Mouse (Mus musculus): ENCODE measurements around the gene Ttll8.

Gene Ttll8

DNA sequence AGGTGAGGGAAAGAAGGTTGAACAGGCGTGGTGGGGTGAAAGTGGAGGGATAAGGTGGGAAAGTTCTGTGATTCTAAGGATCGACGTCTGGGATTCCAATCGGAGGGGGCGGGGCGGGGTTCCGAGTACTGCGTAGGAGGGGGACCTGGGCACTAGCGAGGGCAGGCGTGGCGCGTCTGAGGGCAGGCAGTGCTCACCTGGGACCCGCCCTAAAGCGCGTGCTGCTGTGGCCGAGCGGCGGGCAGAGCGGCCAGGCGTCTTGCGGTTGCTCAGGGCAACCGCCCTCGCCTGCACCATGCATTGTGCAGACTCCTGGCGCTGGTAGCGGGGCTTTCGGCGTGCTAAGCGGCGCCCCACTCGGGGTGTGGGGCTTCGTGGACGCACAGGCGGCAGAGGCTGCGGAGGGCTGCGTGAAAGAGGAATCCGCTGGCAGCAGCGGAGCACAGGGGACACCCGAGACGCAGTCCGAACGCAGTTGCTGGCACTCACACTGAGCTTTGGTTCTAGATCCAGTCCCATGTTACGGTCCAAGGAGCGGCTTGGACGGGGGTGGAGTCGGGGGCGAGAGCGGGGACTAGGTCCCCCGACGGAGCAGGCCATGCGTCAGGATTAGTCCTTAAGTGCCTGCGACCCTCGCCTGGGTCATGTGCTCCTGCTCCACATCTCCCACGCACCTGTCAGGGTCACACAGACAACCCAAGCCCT is at the start of gene Ttll8:
Ttll8 (minus strand) TSS at position 51 of the 705 bp plus-strand sequence.
- no peak for DNase-seq (ENCODE audit: low read depth in 1 of 2, low spot score in 2 of 2)

DNA sequence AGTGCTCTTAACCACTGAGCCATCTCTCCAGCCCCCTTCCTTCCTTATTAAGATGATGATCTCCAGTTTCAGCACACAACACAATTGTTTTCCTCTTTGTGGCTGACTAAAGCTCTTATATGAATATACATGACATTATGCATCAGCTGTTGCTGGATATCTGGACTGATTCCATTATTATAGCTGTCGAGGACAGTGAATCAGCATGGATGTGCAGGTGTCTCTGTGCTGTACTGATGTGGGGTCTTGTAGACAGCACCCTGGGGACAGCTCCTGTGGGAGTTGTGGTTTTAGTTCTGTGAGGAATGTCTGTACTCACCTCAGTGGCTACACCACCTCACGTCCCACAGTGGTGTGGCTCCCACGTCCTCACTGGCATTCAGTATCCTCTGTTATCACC is 47.0 kb upstream of the Ttll8 start:
- no peak for DNase-seq (ENCODE audit: low read depth in 1 of 2, low spot score in 2 of 2)

DNA sequence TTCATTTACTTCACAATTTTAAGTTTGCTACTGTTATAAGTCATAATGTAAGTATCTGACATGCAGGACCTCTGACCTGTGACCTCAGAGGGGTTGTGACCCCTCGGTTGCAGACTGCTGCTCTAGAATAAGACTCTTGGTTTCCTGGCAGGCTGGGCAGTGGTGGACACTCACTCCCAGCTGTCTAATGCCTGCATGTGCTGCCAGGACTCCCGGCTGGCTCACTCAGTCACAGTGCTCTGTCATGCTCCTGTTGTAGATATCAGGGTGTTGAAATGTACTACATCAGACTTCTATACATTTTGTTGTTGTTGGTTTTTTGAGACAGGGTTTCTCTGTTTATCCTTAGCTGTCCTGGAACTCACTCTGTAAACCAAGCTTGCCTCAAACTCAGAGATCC is 46.1 kb upstream of the Ttll8 start:
- no peak for DNase-seq (ENCODE audit: low read depth in 1 of 2, low spot score in 2 of 2)

DNA sequence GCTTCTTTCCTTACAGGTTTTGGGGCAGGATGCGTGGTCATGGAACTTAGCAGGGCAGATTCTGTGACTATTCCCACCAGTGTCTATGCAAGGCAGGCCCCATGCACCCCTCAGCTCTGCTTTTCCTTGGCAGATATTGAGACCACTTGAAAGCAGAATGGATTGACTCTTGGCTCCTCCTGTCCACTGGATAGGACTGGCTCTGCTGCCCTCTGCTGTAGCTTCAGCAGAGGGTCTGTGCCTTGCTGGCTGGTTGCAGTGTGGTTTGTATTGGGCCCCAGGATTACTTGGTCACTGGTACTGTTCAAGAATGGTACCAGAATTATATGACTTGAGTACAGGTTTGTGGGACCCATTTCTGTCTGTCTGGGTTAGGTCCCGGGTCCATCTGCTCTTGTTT is 44.9 kb upstream of the Ttll8 start:
- no peak for DNase-seq (ENCODE audit: low read depth in 1 of 2, low spot score in 2 of 2)

GRCm38 (mm10) chr15:88998636-88999035 is 44.4 kb upstream of the Ttll8 start:
- DNase-seq (ENCODE audit: low read depth in 1 of 2, low spot score in 2 of 2): no peak

DNA sequence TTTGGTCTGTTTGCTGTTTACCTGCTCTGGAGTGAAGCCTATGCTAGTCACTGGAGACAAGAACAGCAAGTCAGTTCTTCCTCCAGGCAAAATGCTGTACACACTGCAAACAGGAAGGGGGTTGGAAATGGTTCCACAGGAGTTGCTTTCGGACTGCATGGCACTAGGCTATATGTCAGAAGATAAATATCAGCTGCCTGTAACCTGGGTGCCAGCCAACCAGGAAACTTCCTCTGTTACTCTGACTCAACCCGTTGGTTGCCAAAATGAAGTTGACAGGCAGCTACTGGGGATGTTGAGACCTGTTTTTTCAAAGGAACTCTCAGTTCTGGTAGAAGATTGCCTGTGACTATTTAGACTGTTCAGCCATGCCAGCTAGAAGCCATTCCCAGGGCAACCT is 35.0 kb upstream of the Ttll8 start:
- no peak for DNase-seq (ENCODE audit: low read depth in 1 of 2, low spot score in 2 of 2)

GRCm38 (mm10) chr15:88982534-88983079 is 28.4 kb upstream of the Ttll8 start, which contains the start of gene Mov10l1:
Gene Mov10l1, plus strand, starts transcription at chr15:88982909.
- no peak for DNase-seq (ENCODE audit: low read depth in 1 of 2, low spot score in 2 of 2)

DNA sequence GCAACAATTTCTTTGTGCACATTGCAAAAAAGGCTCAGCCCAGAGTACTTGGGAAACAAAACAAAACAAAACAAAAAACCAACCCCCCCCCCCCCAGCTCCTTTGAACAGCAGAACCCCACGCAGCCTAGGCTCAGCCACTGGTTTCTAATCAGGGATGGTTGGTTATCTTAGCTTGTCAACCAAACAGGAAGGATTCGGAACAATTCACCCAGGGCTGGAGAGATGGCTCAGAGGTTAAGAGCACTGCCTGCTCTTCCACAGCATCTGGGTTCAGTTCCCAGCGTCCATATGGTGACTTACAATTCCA is 24.9 kb upstream of the Ttll8 start:
- DNase-seq (ENCODE audit: low read depth in 1 of 2, low spot score in 2 of 2): no peak

GRCm38 (mm10) chr15:88978281-88979137 is 24.3 kb upstream of the Ttll8 start, which contains the start of gene Mlc1:
Gene Mlc1, minus strand, starts transcription at chr15:88979007.
- DNase-seq (ENCODE audit: low read depth in 1 of 2, low spot score in 2 of 2): no peak

- DNase-seq (ENCODE audit: low read depth in 1 of 2, low spot score in 2 of 2): no peak
Measured at GRCm38 (mm10) chr15:88972300-88972699, 18.1 kb upstream of the Ttll8 start.

DNA sequence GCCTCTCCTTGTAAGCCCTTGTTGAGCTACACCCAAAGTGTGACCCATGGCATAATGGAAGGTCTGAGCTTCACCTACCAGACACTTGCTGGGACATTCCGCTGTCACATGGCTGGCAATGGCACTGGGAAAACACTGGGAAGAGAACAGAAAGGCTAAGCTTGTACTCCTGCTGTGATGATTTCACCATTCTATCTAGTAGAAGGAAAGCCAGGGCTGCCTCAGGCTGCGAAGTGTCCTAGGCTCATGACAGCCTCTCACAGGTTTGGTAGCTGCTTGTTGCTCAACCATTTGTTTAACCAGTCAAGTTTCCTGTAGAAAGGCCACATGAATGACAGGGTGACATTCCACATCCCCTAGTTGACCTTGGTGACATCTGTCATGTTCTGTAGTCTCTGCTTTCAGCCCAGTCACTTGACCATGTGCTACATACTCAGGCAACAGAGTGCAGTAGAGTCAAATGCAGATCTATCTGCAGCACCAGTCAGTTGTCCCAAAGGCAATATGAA is 9.9 kb upstream of the Ttll8 start:
- no peak for DNase-seq (ENCODE audit: low read depth in 1 of 2, low spot score in 2 of 2)

- no peak for DNase-seq (ENCODE audit: low read depth in 1 of 2, low spot score in 2 of 2)
Measured at GRCm38 (mm10) chr15:88957522-88957921, 3.3 kb upstream of the Ttll8 start.

DNA sequence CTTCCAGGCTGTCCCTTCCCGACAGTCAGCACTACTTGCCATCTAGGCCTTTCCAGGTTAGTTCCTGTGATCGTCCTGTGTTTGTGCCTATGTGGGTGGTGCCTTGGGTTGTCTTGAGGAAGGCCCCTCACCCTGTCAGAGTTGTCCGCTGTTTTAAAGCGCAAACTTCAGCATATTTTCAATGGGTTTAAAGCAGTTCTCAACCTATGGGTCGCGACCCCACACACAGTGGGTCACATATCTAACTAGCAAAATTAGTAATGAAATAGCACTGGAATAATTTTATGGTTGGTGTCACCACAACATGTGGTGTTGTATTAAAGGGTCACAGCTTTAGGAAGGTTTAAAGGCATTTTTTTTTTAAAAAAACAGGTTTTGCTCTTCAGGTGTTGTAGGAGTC is 1.1 kb upstream of the Ttll8 start:
- no peak for DNase-seq (ENCODE audit: low read depth in 1 of 2, low spot score in 2 of 2)

DNA sequence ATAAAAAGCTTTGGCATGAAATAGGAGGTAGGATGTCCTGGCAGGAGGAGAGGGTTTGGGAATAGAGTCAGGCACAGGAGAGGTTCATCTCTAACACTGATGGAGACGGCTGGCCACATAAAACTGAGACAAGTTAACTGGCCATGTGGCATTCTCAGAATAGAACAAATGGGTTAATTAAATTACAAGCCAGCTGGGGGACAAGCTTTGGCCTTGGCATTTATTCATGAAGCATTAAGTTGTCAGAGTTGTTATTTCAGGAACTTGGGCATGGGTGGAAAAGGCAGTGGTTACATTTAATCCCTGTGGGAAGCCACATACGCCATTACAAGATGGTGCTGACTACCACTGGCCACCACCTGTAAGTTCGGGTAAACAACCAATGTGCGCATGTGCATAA is 3.0 kb downstream of the Ttll8 start:
- no peak for DNase-seq (ENCODE audit: low read depth in 1 of 2, low spot score in 2 of 2)

GRCm38 (mm10) chr15:88946851-88947250 is 7.4 kb downstream of the Ttll8 start:
- no peak for DNase-seq (ENCODE audit: low read depth in 1 of 2, low spot score in 2 of 2)

- DNase-seq (ENCODE audit: low read depth in 1 of 2, low spot score in 2 of 2): no peak
Measured at GRCm38 (mm10) chr15:88943896-88944551, 10.2 kb downstream of the Ttll8 start.

DNA sequence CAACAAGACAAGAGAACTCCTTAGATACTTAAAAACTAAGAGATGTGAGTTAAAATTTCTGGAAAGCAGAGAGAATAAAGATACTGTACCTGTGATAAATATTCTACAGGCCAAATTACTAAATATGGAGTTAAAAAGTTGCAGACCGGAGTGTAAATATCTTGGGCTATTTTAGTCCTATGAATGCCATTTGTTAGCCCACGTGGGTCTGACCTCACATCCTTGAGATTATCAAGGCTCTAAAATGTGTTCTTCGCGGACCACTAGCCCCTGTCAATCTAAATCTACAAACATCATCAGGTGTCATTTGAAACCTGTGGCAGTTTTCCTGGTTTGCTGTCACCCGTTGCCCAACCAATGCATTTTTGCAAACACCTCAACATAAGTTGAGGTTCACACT is 11.4 kb downstream of the Ttll8 start:
- DNase-seq (ENCODE audit: low read depth in 1 of 2, low spot score in 2 of 2): no peak

GRCm38 (mm10) chr15:88937291-88937650 is 16.9 kb downstream of the Ttll8 start:
- DNase-seq (ENCODE audit: low read depth in 1 of 2, low spot score in 2 of 2): no peak

DNA sequence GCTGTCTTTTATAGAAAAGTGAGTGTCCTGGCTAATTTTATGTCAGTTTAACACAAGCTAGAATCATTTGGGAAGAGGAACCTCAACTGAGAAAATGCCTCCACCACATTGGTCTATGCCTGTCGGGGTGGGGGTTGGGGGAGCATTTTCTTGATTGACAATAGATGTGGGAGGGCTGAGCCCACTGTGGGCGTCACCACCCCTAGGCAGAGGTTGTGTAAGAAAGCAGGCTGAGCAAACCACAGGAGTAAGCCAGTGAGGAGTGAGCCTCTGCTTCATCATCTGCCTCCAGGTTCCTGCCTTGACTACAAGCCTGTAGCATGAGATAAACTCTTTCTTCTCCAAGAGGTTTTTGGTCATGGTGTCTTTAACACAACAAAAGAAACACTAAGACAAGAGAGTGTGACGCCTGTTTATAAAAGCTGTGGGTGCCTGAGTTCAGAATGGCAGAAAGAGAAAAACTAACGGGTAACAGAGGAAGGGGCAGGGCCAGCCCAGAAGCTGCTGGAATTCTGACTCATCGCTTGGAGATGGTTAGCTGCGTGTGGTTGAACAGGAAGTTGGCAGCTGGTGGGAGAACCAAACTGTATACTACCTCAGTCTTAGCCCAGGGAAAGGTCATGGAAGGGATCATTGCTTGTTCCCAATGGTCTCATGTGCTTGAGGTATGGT is 17.5 kb downstream of the Ttll8 start:
- DNase-seq (ENCODE audit: low read depth in 1 of 2, low spot score in 2 of 2): no peak

GRCm38 (mm10) chr15:88934141-88934540 is 20.1 kb downstream of the Ttll8 start:
- DNase-seq (ENCODE audit: low read depth in 1 of 2, low spot score in 2 of 2): no peak

DNA sequence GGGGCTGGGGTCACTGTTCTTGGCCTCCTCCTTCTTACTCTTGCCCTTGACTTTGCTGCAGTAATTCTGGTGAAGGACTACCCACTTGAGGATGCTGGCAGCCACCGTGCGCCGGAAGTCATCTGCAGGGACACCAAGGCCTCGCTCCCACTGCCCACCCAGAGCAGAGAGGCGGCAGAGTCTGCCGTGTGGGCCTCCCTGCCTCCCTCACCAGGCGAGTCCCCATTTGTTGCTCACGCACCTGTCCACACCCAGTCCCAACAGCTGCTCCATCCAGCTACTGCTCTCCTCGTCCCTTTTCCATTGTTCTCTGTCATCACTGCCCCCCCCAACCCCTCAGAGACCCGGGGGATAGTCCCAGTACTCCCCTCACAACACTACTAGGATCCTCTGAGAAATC is 21.6 kb downstream of the Ttll8 start:
- no peak for DNase-seq (ENCODE audit: low read depth in 1 of 2, low spot score in 2 of 2)

All from monocyte, adult 2 months (primary cell).